Mouse (Mus musculus): ENCODE measurements around the gene Aptx.

Aptx gene

GRCm38 (mm10) chr4:40702797-40703709 lies at the start of gene Aptx:
Aptx (minus strand) TSS chr4:40703194.
- DNase-seq (ENCODE audit: low spot score), result peak; percentile 89

GRCm38 (mm10) chr4:40735351-40735750 lies 32.4 kb upstream of the Aptx start:
- DNase-seq (ENCODE audit: low spot score), result no peak

- DNase-seq (ENCODE audit: low spot score), result no peak
Observed at GRCm38 (mm10) chr4:40731262-40731661, 28.3 kb upstream of the Aptx start.

GRCm38 (mm10) chr4:40727247-40727646 lies 24.3 kb upstream of the Aptx start:
- DNase-seq (ENCODE audit: low spot score), result no peak

DNA sequence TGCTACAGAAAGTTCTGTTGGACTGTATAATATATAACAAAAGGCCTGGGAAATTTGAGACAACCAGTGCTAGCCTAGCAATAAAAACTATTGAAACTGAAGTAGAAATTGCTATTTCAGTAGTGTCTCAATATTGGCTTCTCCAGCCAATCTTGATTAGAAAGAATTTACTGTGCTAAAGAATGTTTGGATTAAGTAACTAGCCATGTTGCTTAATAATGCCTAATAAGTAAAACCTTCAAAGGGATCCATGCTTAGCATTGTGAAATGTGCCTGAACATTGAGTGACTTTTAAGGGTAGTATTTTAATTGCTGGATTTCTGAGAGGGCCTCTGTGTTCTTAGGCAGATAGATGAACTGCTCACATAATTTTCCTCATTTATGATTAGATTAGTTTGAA lies 22.6 kb upstream of the Aptx start:
- DNase-seq (ENCODE audit: low spot score), result no peak

DNA sequence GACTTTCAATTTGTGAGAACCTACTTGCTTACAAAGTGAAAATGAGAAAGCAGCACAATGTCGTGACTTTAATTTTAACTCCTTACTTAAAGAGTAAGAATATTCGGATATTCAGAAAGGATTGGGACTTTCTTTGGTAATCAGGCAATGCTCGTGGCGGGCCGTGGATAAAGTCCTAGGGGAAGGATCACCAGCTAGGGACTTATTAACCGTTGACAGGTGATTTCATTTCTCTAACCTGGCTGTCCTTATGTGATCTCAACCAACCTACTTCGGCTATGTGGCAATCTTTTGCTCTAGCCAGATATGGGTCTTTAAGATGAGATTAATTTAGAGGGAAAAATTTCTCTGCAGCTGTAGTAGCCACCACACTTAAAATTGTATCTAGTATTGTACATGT lies 22.1 kb upstream of the Aptx start:
- no peak for DNase-seq (ENCODE audit: low spot score)

DNA sequence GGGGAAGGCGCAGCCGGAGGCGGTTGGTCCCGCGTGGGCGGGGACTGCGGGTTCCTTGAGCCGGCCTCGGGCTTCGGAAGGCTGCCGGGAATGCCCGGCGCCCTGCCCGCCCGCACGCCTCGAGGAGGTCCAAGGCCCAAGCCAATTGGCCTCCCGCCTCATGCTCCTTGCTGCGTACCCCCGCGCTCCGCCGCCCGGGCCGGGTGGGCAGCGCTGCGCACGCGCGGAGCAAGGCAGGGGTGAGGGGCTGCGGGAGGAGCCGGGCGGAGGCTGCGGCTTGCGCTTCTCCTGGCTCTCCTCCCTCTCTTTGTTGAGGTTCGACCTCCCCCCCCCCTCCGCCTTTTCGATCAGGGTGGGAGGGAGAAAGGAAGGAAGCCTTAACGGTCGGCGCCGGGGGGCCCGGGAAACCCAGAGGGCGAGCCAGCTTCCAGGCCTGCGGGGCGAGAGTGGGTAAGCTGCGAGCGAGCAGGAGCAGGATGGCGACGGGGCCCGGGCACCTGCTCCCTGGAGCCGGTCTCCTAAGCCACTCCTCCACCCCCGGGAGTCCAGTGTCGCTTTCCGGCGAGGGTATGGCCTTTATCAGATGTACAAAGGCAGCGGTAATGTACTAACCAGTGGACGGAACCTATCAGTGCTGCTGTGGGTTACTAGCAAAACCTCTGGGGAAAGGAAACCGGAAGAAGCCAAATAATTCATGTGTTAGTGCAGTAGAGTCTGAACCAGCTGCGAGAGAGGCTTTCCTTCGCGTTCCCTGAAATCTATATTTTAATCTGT lies 19.9 kb upstream of the Aptx start:
- peak; percentile 68 for DNase-seq (ENCODE audit: low spot score)

DNA sequence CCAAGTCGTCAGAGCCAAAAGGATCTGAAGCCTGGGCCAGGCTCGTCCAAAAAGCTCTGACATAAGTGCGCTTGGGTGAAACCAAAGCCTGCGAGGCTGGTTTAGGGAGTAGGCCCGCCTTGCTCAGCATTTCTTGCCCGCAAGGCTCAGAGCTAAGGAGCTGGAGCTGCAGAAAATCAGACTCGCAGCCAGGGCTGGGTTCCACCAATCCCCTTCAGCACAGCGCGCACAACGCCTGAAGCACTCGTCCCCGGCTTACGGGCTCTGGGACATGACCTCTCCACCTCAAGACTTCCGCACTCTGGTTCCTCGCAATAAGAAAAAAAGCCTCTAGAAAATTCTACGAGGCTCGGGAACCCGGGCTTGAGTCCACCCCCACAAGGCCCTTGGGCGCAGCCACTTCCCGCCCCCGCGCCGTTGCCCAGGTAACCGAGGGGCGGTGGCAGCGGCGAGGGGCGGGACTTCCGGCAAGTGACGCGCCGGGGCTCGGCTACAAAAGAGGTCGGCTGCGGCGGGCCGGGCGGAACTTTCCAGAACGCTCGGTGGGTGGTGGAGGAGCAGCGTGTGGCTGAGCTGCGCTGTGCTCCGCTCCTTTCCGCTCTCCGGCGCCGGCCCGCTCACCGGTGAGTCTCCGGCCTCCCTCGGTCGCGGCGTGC lies 19.1 kb upstream of the Aptx start, which contains the start of gene Dnaja1:
Dnaja1 (plus strand) TSS at position 140 of the 656 bp plus-strand sequence.
- peak; percentile 97 for DNase-seq (ENCODE audit: low spot score)

DNA sequence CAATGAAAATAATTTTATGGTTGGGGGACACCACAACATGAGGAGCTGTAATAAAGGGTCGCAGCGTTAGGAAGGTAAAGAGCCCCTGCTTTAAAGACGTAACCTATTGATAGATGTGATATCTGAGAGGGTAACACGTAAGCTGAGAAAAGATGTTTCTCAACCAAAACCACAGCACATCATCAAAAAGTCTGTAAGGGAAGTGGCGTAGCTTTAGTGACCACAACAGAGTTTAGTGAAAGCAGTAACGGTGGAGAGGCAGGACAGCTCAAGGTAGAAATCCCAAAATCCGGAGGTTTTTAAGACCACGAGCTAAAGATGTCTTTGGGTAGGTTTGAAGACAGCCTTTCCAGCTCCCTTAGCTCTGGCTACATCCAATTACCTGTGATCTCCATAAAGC lies 17.9 kb upstream of the Aptx start:
- no peak for DNase-seq (ENCODE audit: low spot score)

DNA sequence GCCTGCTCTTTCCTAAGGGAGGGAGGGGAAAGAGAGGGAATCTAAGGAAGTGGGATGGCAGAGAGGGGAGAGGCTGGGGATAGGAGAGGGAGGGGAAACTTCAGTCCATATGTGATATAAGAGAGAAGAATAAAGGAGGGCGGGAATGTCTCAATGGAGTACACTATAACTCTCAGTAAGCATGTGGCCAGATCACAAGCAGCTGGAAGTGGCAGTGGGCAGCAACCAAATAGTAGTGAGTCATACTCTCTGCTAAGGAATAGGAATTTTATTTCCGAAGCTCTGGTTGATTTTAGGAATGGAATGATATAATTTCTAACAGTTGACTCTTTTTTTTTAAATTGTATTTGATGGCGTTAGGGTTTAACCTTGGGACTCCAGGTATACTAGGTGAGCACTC lies 14.1 kb upstream of the Aptx start:
- DNase-seq (ENCODE audit: low spot score), result no peak

DNA sequence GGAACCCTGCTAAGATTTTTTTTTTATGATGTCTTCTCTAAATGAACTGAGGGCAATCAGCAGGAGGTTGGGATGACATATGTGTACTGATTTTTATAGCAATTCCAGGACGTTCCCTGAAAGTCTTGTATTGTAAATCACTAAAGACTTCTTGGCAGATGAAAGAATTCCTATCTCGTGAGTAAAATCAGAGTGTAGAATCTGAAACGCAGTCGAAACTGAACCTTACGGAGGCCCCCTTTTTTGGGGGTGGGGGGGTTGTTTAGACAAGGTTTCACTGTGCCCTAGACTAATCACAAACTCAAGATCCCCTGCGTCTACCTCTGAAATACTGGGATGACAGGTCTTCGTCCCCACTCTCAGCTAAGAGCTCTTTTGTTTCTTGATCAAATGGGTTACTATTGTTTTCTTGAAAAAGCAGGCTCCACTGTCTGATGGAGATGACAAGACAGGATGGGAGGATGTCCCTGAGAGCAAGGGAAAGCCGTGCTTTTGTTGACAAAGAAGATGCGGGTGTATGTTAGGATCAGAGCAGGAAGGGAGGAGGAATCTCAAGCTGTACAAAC lies 799 bp upstream of the Aptx start:
- no peak for DNase-seq (ENCODE audit: low spot score)

GRCm38 (mm10) chr4:40701796-40702195 lies 1.2 kb downstream of the Aptx start:
- no peak for DNase-seq (ENCODE audit: low spot score)

DNA sequence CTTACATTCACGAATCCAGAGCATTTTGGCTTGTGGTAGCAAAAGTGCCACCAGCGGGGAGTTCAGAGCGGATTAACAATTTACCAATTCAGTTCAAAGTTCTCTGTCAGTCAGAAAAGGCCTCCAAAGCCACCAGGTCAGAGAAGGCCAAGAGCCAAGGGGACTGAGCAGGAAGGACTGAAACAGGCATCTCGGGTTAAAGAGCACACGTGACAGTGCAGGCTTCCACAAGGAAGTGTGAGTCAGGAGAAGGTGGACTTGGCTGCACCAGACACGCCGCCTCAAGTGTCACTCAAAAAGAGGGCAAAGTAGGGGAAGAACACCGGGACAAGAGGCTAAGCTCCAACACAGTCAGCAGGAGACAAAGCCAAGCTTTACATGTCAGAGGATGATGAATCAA lies 2.8 kb downstream of the Aptx start:
- DNase-seq (ENCODE audit: low spot score), result no peak

DNA sequence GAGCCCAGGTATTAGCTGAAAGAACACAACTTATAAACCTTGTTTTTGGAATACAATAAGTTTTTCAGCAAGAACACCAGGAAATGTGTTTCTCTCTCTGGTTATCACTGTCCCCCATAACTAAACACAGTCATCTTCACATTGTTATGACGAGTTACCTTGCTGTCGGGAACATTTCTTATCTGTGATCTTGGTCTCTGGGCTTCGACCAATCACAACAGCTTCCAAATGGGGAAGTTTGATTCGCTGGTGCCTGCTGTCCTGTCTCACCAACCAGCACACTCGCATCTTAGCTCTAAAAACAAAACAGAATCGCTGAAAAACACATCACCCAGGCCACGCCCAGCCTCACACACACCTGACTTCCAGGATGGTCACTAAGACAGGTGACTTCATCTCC lies 5.9 kb downstream of the Aptx start:
- DNase-seq (ENCODE audit: low spot score), result no peak

DNA sequence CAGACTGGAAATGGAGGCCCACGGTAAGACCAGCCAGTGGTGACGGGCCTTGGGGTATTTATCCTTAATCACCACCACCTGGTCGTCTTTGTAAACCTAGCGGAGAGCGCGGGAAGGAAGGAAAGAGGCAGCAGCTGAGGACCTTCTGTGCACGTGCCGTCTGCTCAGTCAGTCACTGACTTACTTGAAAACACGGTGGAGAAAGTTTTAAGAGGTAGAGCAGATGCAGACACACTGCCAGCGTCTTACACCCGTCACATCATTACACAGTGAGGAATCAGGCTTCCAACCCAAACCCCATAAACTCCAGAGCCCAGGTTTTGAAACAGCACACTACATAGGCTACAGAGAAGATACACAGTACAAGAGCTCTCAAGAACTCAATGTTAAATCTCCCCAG lies 11.9 kb downstream of the Aptx start:
- no peak for DNase-seq (ENCODE audit: low spot score)

GRCm38 (mm10) chr4:40683306-40683705 lies 19.7 kb downstream of the Aptx start:
- no peak for DNase-seq (ENCODE audit: low spot score)

- no peak for DNase-seq (ENCODE audit: low spot score)
Observed at GRCm38 (mm10) chr4:40682359-40682758, 20.6 kb downstream of the Aptx start.

DNA sequence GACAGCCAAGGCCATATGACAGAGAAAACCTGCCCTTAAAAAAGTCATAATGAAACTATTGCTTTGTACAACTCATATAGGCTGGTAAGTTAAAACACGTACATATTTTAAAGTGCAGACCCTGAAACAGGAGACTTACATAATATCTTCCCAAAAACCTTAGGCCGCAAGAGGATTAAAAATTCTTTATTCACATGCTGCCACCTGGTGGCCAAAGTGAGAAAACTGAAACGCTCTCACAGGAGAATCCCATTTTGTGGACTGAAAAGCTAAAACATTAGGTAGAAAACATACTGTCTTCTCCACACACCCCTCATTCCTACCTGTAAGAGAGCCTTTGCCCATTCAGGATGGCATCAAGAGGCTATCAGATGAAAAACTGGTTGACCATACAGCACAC lies 21.1 kb downstream of the Aptx start:
- DNase-seq (ENCODE audit: low spot score), result peak; percentile 17

DNA sequence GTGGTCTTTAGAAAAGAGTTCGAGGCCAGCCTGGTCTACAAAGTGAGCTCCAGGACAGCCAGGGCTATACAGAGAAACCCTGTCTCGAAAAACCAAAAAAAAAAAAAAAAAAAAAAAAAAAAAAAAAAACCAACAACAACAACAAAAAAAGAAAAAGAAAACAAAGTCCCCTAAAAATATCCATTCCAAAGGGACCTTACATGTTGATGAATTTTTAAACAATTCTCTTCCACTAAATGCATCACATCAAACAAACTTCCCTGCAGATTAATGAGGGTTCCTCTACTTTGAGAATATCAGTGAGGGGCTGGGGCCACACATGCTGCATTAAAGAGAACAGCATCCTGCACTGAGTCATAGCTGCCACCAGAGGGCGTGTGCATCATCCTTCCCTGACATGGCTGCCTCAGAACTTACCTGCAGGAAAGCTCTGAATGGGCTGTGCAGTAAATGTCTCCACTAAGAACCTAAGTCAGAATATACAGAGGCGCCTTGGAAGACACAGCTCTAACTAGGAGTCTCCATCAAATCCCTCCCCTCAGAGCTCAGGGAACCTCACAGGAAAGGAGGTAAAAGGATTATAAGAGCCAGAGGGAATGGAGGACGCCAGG lies 22.6 kb downstream of the Aptx start:
- peak; percentile 20 for DNase-seq (ENCODE audit: low spot score)

- DNase-seq (ENCODE audit: low spot score), result no peak
Observed at GRCm38 (mm10) chr4:40677132-40677531, 25.9 kb downstream of the Aptx start.

GRCm38 (mm10) chr4:40676338-40676737 lies 26.7 kb downstream of the Aptx start:
- no peak for DNase-seq (ENCODE audit: low spot score)

DNA sequence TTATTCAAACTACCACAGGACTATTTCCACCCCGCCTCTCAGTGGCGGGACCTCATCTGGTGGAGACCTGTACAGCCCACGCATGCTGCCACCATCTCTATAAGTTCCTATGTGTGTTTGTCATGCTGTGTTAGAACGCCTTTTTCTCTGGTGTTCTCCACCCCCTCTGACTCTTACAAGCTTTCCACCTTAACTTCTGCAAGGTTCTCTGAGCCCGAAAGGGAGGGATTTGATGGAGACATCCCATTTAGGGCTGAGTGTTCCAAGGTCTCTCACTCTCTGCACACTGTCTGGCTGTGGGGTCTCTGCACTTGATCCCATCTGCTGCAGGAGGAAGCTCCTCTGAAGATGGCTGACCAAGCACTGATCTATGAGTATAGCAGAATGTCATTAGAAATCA lies 29.5 kb downstream of the Aptx start:
- DNase-seq (ENCODE audit: low spot score), result no peak
